Mouse (Mus musculus): ENCODE measurements around the gene Iqgap2.

DNA sequence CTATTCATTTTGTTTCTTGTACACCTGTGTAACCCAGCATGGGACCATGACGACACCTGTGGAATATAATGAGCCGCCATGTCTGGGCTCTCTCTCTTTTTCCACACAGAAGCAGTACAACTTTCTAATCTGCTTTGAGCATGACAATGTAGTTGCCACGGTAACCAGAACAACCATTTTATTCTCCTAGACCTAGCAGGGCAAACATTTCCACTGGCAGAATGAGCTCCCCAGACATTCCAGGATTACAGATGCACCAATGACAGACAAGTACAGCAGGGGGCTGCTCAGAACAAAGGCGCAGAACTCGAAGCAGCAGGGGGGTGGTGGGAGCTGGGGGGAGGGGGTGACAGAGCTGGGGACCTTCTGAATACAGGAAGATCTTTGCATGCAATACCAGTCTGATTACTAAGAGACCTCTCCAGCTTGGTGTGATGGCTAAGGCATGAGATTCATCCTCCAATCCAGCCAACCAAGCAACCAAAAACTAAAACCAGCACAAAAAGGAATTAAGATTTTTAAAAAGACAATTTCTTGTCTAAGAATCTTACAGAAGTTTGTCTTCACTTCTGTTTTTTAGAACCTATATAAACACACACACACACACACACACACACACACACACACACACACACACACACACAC is 84.5 kb downstream of the Iqgap2 start:
- TF ChIP-seq CTCF (IDR thresholded peaks at IDR 0.05; ENCODE audit: control insufficient read depth, insufficient read depth, insufficient read length) = no peak
- TF ChIP-seq MAX (IDR thresholded peaks at IDR 0.05) = no peak
- TF ChIP-seq USF1 (IDR thresholded peaks at IDR 0.05; ENCODE audit: low read depth) = no peak
- TF ChIP-seq CEBPB (IDR thresholded peaks at IDR 0.05; ENCODE audit: low read depth) = no peak
- no peak for TF ChIP-seq FOSL1 (IDR thresholded peaks at IDR 0.05; ENCODE audit: insufficient read depth, low read length, poor library complexity, severe bottlenecking)
- no peak for TF ChIP-seq MYOG (IDR thresholded peaks at IDR 0.05; ENCODE audit: control insufficient read depth, extremely low read depth, insufficient read length)
- no peak for TF ChIP-seq MYOD1 (IDR thresholded peaks at IDR 0.05; ENCODE audit: control insufficient read depth, insufficient read length, low read depth)

All from C2C12 (cell line).